Mouse (Mus musculus): Measurements from ENCODE around the gene Cc2d1b. TPM values are rescaled to one million over a fixed set of nuclear protein-coding genes. Genes with fewer than 3 reads are reported as not detected.

Gene Cc2d1b
- 10 to 100 TPM; 28.3 to 34.5 TPM for total RNA-seq (2021)
- long read RNA-seq, experiment 1, transcript Cc2d1b-201 (25 exons, 3,303 nt) = major isoform, 10 of 20 reads
- long read RNA-seq, experiment 1, partial matches to known transcripts = 2 of 20 reads
- long read RNA-seq, experiment 1, other reads (novel, unspliced or antisense) = 8 of 20 reads
- long read RNA-seq, experiment 2, transcript Cc2d1b-201 (25 exons, 3,303 nt) = major isoform, 7 of 13 reads
- long read RNA-seq, experiment 2, partial matches to known transcripts = 2 of 13 reads
- long read RNA-seq, experiment 2, other reads (novel, unspliced or antisense) = 4 of 13 reads

GRCm38 (mm10) chr4:108619587-108620341 is at the start of gene Cc2d1b:
Gene Cc2d1b (plus strand): TSS chr4:108619940.
- intact Hi-C loops (cut with DNase I) = no loop called here
- peak; percentile 92 to 93 for DNase-seq (ENCODE audit: low spot score in 2 of 2)

GRCm38 (mm10) chr4:108572644-108573043 is 47.1 kb upstream of the Cc2d1b start:
- intact Hi-C loops (cut with DNase I) = loop anchor here (10.0 kb wide), 1 partner anchor 238 kb away; no protein-coding TSS in a partner anchor

GRCm38 (mm10) chr4:108578840-108579742 is 40.6 kb upstream of the Cc2d1b start, which contains the start of the genes Prpf38a and Orc1:
Gene Prpf38a (minus strand): TSS chr4:108579336.
Gene Orc1 (plus strand): TSS chr4:108579423.
- DNase-seq (ENCODE audit: low spot score in 2 of 2) = peak; percentile 97 to 98
- intact Hi-C loops (cut with DNase I) = loop anchor here (10.0 kb wide), 1 partner anchor 244 kb away; no protein-coding TSS in a partner anchor

More at GRCm38 (mm10) chr4:108572644-108573043, 47.1 kb upstream of the Cc2d1b start:
- no peak for DNase-seq (ENCODE audit: low spot score in 2 of 2)

GRCm38 (mm10) chr4:108579743-108580411 is 39.9 kb upstream of the Cc2d1b start:
- intact Hi-C loops (cut with DNase I) = loop anchor here (10.0 kb wide), 1 partner anchor 245 kb away; no protein-coding TSS in a partner anchor

GRCm38 (mm10) chr4:108593376-108593775 is 26.4 kb upstream of the Cc2d1b start:
- intact Hi-C loops (cut with DNase I) = no loop called here
- peak; percentile 14 to 17 for DNase-seq (ENCODE audit: low spot score in 2 of 2)

More at GRCm38 (mm10) chr4:108579743-108580411, 39.9 kb upstream of the Cc2d1b start:
- DNase-seq (ENCODE audit: low spot score in 2 of 2) = no peak

DNA sequence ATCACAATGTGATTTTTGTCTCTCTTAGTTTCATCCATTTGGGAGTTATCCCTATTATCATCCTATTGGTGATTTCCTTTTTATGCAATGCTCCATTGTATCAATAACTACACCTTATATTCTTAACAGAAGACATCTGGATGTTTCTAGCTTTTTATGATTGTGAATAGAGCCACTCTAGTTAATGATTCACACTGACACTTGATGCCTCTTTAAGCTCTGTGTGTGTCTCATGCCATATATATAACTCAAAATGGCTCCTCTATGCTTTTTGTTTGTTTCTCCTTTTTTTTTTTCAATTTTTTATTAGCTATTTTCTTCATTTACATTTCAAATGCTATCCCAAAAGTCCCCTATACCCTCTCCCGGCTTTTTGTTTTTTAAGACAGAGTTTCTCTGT is 24.0 kb upstream of the Cc2d1b start:
- intact Hi-C loops (cut with DNase I) = no loop called here
- DNase-seq (ENCODE audit: low spot score in 2 of 2) = no peak

DNA sequence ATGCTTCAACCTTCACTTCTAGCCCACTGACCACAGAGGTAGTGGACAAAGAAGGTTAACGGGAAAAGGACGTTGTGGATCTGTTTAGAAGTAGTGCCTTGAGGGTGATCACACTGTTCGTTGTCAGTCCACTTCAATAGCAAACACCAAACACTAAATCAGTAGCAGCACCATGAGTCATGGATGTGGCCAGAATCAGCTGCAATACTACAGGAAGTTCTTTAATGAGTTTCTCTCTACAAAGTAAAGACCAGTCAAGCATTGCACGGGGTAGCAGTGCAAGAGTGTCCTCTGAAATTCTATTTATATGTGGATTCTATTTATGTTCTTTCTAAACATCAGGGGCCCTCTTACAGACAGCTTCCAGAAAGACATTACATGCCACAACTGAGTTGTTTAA is 21.4 kb upstream of the Cc2d1b start:
- intact Hi-C loops (cut with DNase I) = no loop called here
- no peak for DNase-seq (ENCODE audit: low spot score in 2 of 2)

GRCm38 (mm10) chr4:108601870-108602269 is 17.9 kb upstream of the Cc2d1b start:
- DNase-seq (ENCODE audit: low spot score in 2 of 2) = no peak
- intact Hi-C loops (cut with DNase I) = no loop called here

DNA sequence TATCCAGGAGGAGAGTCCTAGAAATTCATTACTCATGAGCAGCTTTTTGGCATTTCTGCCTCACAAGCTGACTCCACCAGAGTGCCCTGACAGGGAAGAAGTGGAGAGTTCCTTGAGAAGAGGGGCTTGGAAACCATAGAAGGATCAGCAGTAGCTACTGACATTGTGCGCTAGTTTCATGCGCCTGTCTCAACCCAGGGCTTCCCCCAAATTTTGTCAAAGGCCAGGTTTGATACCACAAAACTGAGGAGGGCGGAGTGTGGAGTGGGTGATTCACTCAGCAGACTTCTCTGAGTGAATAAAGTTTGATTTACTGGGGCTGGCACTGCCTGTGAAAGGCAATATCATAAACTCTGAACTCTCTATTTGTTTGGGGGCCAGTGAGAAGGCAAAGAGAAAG is 11.1 kb upstream of the Cc2d1b start:
- no peak for DNase-seq (ENCODE audit: low spot score in 2 of 2)

GRCm38 (mm10) chr4:108610935-108611334 is 8.8 kb upstream of the Cc2d1b start:
- intact Hi-C loops (cut with DNase I) = no loop called here
- DNase-seq (ENCODE audit: low spot score in 2 of 2) = no peak

More for the DNA sequence above, 11.1 kb upstream of the Cc2d1b start:
- intact Hi-C loops (cut with DNase I) = no loop called here

DNA sequence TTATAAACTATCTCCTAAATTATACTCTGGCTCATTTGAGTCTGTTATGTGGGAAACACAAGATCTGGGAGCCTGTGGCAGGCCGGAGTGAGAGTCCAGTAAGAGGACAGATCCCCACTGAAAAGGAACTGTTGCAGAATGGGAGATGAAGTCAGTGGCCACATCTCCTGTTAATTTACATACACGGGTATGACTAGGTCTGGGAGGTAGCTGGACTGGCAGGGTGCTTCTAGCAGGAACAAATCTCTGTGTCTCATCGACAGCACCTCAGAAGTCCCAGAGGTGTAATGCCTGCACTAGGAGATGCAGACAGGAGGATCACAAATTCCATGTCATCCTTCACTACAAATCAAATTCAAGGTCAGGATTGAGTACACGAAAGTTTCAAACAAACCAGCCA is 1.2 kb upstream of the Cc2d1b start:
- intact Hi-C loops (cut with DNase I) = no loop called here
- no peak for DNase-seq (ENCODE audit: low spot score in 2 of 2)

DNA sequence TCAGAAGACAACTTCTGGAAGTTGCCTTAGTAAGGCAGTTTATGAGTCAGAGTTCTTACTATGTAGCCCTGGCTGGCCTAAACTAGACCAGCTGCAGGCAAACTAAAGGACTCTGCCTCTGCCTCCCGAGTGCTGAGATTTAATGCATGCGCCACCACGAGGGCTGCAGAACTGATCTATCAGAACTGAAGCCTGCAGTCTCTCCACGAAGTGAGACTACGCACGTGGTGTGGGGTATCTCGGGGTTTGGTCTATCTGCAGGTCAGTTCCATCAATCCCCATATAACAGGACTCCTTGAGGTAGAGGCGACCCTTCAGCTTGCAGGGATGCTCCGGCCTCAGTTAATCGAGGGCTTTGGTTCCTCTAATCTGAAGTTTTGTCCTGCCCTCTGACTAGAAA is 575 bp upstream of the Cc2d1b start:
- intact Hi-C loops (cut with DNase I) = no loop called here
- DNase-seq (ENCODE audit: low spot score in 2 of 2) = peak in 1 of 2 experiments; percentile 37

- DNase-seq (ENCODE audit: low spot score in 2 of 2) = no peak
- intact Hi-C loops (cut with DNase I) = no loop called here
Observed at GRCm38 (mm10) chr4:108620536-108620935, 796 bp downstream of the Cc2d1b start.

- intact Hi-C loops (cut with DNase I) = no loop called here
- DNase-seq (ENCODE audit: low spot score in 2 of 2) = no peak
Observed at GRCm38 (mm10) chr4:108621504-108621903, 1.8 kb downstream of the Cc2d1b start.

DNA sequence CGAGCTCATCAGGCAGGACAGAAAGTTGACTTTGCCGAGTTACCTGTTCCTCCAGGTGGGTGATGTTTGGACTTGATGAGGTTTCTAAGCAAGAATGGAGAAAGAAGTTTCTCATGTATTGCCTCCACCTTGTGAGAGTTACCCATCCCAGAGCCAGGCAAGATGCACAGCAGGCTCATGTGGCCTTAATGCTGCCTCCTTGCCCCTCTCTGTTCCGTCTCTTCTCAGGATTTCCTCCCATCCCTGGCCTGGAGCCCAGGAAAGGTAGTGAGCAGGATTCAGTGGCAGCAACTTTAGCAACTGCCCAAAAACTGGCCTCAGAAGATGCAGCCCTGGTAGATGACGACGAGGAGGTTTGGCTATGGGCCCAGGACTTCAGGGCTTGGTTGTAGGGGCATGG is 7.3 kb downstream of the Cc2d1b start:
- intact Hi-C loops (cut with DNase I) = no loop called here
- no peak for DNase-seq (ENCODE audit: low spot score in 2 of 2)

DNA sequence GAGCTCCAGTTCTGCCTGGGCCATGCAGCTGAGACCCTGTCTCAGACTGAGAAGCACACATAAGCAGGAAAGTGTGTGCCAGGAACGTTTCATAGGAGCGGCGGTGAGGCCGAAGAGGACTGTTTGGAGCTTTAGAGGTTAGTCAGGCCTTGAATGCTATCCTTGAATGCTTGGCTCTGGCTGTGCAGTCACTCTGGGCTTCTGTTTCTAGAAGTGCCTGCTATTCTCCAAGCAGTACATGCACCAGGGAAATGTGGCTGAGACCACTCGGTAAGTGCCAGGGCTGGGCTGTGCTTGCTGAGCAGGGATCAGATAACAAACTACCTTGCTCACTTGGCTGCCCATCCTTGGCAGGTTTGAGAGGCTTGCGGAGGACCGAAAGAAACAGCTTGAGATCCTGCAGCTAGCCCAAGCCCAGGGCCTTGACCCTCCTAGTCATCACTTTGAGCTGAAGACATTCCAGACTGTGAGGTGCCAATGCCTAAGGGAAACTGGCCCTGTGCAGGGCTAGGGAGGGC is 9.7 kb downstream of the Cc2d1b start:
- intact Hi-C loops (cut with DNase I) = no loop called here
- no peak for DNase-seq (ENCODE audit: low spot score in 2 of 2)

DNA sequence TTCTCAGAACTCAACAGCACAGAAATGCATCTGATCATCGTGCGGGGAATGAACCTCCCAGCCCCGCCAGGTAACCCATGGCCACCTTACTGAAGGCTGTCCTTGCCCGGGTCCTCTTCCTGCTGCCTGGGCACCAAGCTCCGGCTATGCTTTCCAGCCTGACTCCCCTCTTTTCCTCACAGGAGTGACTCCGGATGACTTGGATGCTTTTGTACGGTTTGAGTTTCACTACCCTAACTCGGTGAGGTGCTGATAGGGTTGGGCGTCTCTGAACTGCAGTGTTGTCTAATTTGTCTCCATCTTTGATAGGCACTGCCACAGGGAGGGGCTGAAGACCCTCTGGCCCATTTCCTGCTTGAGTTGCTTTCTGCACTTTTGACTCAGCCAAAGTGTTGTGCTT is 10.4 kb downstream of the Cc2d1b start:
- intact Hi-C loops (cut with DNase I) = no loop called here
- DNase-seq (ENCODE audit: low spot score in 2 of 2) = no peak

GRCm38 (mm10) chr4:108631616-108632015 is 11.9 kb downstream of the Cc2d1b start:
- no peak for DNase-seq (ENCODE audit: low spot score in 2 of 2)
- intact Hi-C loops (cut with DNase I) = no loop called here

GRCm38 (mm10) chr4:108633703-108634102 is 14.0 kb downstream of the Cc2d1b start:
- intact Hi-C loops (cut with DNase I) = no loop called here
- DNase-seq (ENCODE audit: low spot score in 2 of 2) = no peak
